Comparison of ENCODE assay signal across 8 mouse cellular contexts in the genomic region with DNA sequence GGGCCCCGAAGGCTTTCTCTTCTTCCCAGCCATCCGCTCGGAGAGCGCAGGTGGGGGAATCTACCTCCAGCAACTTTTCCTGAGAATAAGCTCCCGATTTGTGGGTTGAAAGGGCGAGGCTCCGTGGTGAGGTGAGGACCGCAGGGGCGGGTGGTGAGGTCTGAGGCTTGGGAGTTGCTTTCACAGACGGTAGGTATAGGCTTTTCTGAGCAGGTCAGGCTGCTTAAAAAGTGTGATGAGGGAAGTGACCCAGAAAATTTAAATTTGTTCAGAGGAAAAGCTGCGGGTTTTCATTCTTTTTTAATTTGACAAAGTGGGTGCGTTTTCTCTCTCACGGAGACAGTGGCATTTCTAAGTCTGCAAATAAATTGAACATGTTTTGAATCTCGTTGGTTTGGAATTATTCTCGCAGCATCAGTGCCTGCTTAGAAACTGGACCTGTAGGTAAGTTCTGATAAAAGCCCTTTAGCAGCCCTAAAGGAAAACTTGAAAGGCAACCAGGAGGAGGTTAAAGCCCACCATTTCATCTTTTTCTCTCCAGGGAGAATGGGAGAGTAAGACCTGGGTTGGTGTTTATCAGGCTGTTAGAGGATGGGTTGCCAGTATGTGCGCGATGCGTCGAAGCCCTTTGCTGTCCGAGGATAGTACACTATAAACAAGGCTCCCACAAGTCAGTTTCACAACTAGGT. TPM values are rescaled to one million over a fixed set of nuclear protein-coding genes. Genes with fewer than 3 reads are reported as not detected.
A peak's percentile ranks its signal among the peaks of the same experiment; 100 is the strongest.
DNase-seq lines count a peak whose midpoint lies in the region; ATAC-seq and TF ChIP-seq lines count a peak whose summit lies in the region.

No protein-coding gene starts in this region.

- WGBS in kidney, embryonic 14.5 days: 18% methylated on average over 20 of the region's 20 CpGs
- WGBS in embryonic facial prominence, embryonic 13.5 days: 12% methylated on average over 20 of the region's 20 CpGs
- 21% methylated on average over 20 of the region's 20 CpGs for WGBS in hindbrain, postnatal 0 days
- WGBS in midbrain, postnatal 0 days: 19% methylated on average over 20 of the region's 20 CpGs

- H3K36me3 ChIP-seq in kidney, embryonic 14.5 days (ENCODE audit: control insufficient read depth, insufficient read depth, low read length): no peaks in the 10 kb centered on the region
- H3K36me3 ChIP-seq in embryonic facial prominence, embryonic 13.5 days: no peaks in the 10 kb centered on the region
- no peaks in the 10 kb centered on the region for H3K36me3 ChIP-seq in hindbrain, postnatal 0 days (ENCODE audit: insufficient read depth, low read length)
- H3K36me3 ChIP-seq in midbrain, postnatal 0 days (ENCODE audit: insufficient read depth, low read length): no peaks in the 10 kb centered on the region

- peak overlapping the region; percentile 69 for H3K4me2 ChIP-seq in kidney, embryonic 14.5 days (replicated peaks; ENCODE audit: low read depth, low read length)
- H3K4me2 ChIP-seq in embryonic facial prominence, embryonic 13.5 days: peak overlapping the region; percentile 91
- H3K4me2 ChIP-seq in hindbrain, postnatal 0 days (ENCODE audit: low read depth, low read length): peak overlapping the region; percentile 97
- H3K4me2 ChIP-seq in midbrain, postnatal 0 days (ENCODE audit: low read depth, low read length, poor library complexity, severe bottlenecking): peak overlapping the region; percentile 93

- H3K4me3 ChIP-seq in kidney, embryonic 14.5 days (ENCODE audit: low read length): peak overlapping the region; percentile 47
- H3K4me3 ChIP-seq in embryonic facial prominence, embryonic 13.5 days: peak overlapping the region; percentile 66
- H3K4me3 ChIP-seq in hindbrain, postnatal 0 days (ENCODE audit: low read length): peak overlapping the region; percentile 62
- H3K4me3 ChIP-seq in midbrain, postnatal 0 days (ENCODE audit: low read depth, low read length): peak overlapping the region; percentile 70

- peaks cover 48% of the 10 kb centered on the region for H3K27me3 ChIP-seq in kidney, embryonic 14.5 days (ENCODE audit: control insufficient read depth, insufficient read depth, low read length)
- peaks cover 58% of the 10 kb centered on the region for H3K27me3 ChIP-seq in embryonic facial prominence, embryonic 13.5 days
- H3K27me3 ChIP-seq in hindbrain, postnatal 0 days (ENCODE audit: insufficient read depth, low read length): peaks cover 9% of the 10 kb centered on the region; the same call in 1 of the 2 replicates
- H3K27me3 ChIP-seq in midbrain, postnatal 0 days (ENCODE audit: insufficient read depth, low read length): 0 out of 2 replicates have a peak, but pooled peaks cover 3% of the 10 kb centered on the region

- H3K27ac ChIP-seq in kidney, embryonic 14.5 days (ENCODE audit: low read depth, low read length): no peak overlapping the region
- no peak overlapping the region for H3K27ac ChIP-seq in embryonic facial prominence, embryonic 13.5 days
- no peak overlapping the region for H3K27ac ChIP-seq in hindbrain, postnatal 0 days
- H3K27ac ChIP-seq in midbrain, postnatal 0 days (ENCODE audit: low read depth, low read length): no peak overlapping the region; the same call in 1 of the 2 replicates

- ATAC-seq in kidney, embryonic 14.5 days (ENCODE audit: low FRiP score, low TSS enrichment): no peak
- ATAC-seq in embryonic facial prominence, embryonic 13.5 days (ENCODE audit: insufficient number of reproducible peaks, insufficient read depth, low FRiP score, low TSS enrichment, low read depth): no peak
- no peak for ATAC-seq in hindbrain, postnatal 0 days
- no peak for ATAC-seq in midbrain, postnatal 0 days (ENCODE audit: low FRiP score)

- H3K9ac ChIP-seq in kidney, embryonic 14.5 days (ENCODE audit: low read depth, low read length): 0 out of 2 replicates have a peak overlapping the region, but pooled peaks have one; percentile 19
- H3K9ac ChIP-seq in embryonic facial prominence, embryonic 13.5 days: peak overlapping the region; percentile 73
- peak overlapping the region; percentile 59 for H3K9ac ChIP-seq in hindbrain, postnatal 0 days (replicated peaks; ENCODE audit: low read length)
- H3K9ac ChIP-seq in midbrain, postnatal 0 days (replicated peaks; ENCODE audit: low read length, poor library complexity, severe bottlenecking): peak overlapping the region; percentile 64; the same call in 1 of the 2 replicates

- H3K9me3 ChIP-seq in kidney, embryonic 14.5 days (ENCODE audit: control insufficient read depth, low read length): no peaks in the 10 kb centered on the region
- H3K9me3 ChIP-seq in embryonic facial prominence, embryonic 13.5 days: no peaks in the 10 kb centered on the region
- no peaks in the 10 kb centered on the region for H3K9me3 ChIP-seq in hindbrain, postnatal 0 days (ENCODE audit: low read length)
- H3K9me3 ChIP-seq in midbrain, postnatal 0 days (ENCODE audit: low read length): no peaks in the 10 kb centered on the region

- DNase-seq in kidney, postnatal 4 days: no peak
- no peak for DNase-seq in hindbrain, postnatal 0 days (ENCODE audit: low spot score)
- DNase-seq in midbrain, postnatal 0 days (ENCODE audit: low spot score): no peak
- DNase-seq in thymus, postnatal 36 days: no peak
- no peak for DNase-seq in layer of hippocampus, postnatal 10 days (ENCODE audit: low spot score in 2 of 2)
- DNase-seq in natural killer cell, adult 2 months (ENCODE audit: low spot score in 2 of 2): no peak

- no peak for TF ChIP-seq CTCF in hindbrain, postnatal 0 days (IDR thresholded peaks at IDR 0.05; ENCODE audit: low read depth)
- TF ChIP-seq CTCF in midbrain, postnatal 0 days (IDR thresholded peaks at IDR 0.05): no peak

- no peaks in the 10 kb centered on the region for H3K4me1 ChIP-seq in kidney, embryonic 14.5 days (ENCODE audit: control insufficient read depth, insufficient read depth, low read length)
- peaks cover 17% of the 10 kb centered on the region for H3K4me1 ChIP-seq in embryonic facial prominence, embryonic 13.5 days
- H3K4me1 ChIP-seq in hindbrain, postnatal 0 days (ENCODE audit: insufficient read depth, low read length): no peaks in the 10 kb centered on the region
- 0 out of 2 replicates have a peak, but pooled peaks cover 3% of the 10 kb centered on the region for H3K4me1 ChIP-seq in midbrain, postnatal 0 days (ENCODE audit: insufficient read depth, low read length)

RNA-seq across cellular contexts. Expression of gene Rgs6, which starts 29.7 kb away (rescaled TPM):
- 0.69 and 0.92 TPM in 2 replicates for polyA plus RNA-seq in kidney, embryonic 14.5 days (2014; fragmentation: Nextera tagmentation; extraction: Ambion mirVana)
- polyA plus RNA-seq in embryonic facial prominence, embryonic 13.5 days (2015; fragmentation: Nextera tagmentation; extraction: Ambion mirVana): 11.9 and 14.2 TPM in 2 replicates
- total RNA-seq in hindbrain, postnatal 0 days (2014; rRNA removed): 14.3 and 17.8 TPM in 2 replicates
- polyA plus RNA-seq in hindbrain, postnatal 0 days (2015; fragmentation: Nextera tagmentation; extraction: Ambion mirVana): 11.6 and 16.4 TPM in 2 replicates
- total RNA-seq in midbrain, postnatal 0 days (2014; rRNA removed): 26.3 and 28.6 TPM in 2 replicates
- polyA plus RNA-seq in midbrain, postnatal 0 days (2015; fragmentation: Nextera tagmentation; extraction: Ambion mirVana): 19.7 and 22.0 TPM in 2 replicates
- total RNA-seq in layer of hippocampus, postnatal 10 days (2021): 10 to 100 TPM; 20.6 to 20.7 TPM

Comparison
In these comparisons a context has a peak if more than half of its experiments do, and no peak if none do; other contexts are left out.
1. H3K9ac ChIP-seq: peak in every context shown above with its lines; median percentile 73 in embryonic facial prominence, embryonic 13.5 days; 64 in midbrain, postnatal 0 days; 59 in hindbrain, postnatal 0 days; 19 in kidney, embryonic 14.5 days.